Mouse (Mus musculus): ENCODE data around the gene Gadd45gip1. TPM values are rescaled to one million over a fixed set of nuclear protein-coding genes. Genes with fewer than 3 reads are reported as not detected.
A peak's percentile ranks its signal among the peaks of the same experiment; 100 is the strongest.

Gadd45gip1 gene
- polyA plus RNA-seq, 1 experiment from 2014 or later: 54.3 TPM

GRCm38 (mm10) chr8:84846094-84846721 is 14.9 kb downstream of the Gadd45gip1 start:
- Histone ChIP-seq H3K4me2 (ENCODE audit: low read length) (peak overlapping the region; percentile 73), H3K36me3 (ENCODE audit: insufficient read depth, low read length) (peaks cover 34% of the 10 kb centered on the region), H3K27ac (peak overlapping the region; percentile 74), H3K27me3 (ENCODE audit: insufficient read depth, low read length) (no peaks in the 10 kb centered on the region), H3K4me3 (replicated peaks; ENCODE audit: low read depth, low read length) (peak overlapping the region; percentile 74), H3K9ac (ENCODE audit: low read depth, low read length) (peak overlapping the region; percentile 82), H3K9me3 (replicated peaks; ENCODE audit: low read length) (no peaks in the 10 kb centered on the region), H3K4me1 (replicated peaks; ENCODE audit: insufficient read depth, low read length) (peaks cover 5% of the 10 kb centered on the region)
- DNase-seq (ENCODE audit: low spot score) (no peak), ATAC-seq (replicated peaks; ENCODE audit: low FRiP score, low read depth) (no peak)
- TF ChIP-seq CTCF (IDR thresholded peaks at IDR 0.05; ENCODE audit: low read depth): no peak
- WGBS: under 1% methylated on average over 30 of the region's 30 CpGs

- H3K9me3 ChIP-seq (replicated peaks; ENCODE audit: low read length): no peaks in the 10 kb centered on the region
- WGBS: under 1% methylated on average over 53 of the region's 55 CpGs
These were observed 15.6 kb downstream of the Gadd45gip1 start, which contains the start of gene Calr for GRCm38 (mm10) chr8:84846722-84847572. TSS of gene Calr (minus strand) at chr8:84846934.

GRCm38 (mm10) chr8:84847684-84848435 is 16.5 kb downstream of the Gadd45gip1 start:
- peak overlapping the region; percentile 73 for H3K27ac ChIP-seq
- DNase-seq (ENCODE audit: low spot score) (no peak), ATAC-seq (replicated peaks; ENCODE audit: low FRiP score, low read depth) (no peak)
- no peaks in the 10 kb centered on the region for H3K9me3 ChIP-seq (replicated peaks; ENCODE audit: low read length)
- H3K27me3 ChIP-seq (ENCODE audit: insufficient read depth, low read length): no peaks in the 10 kb centered on the region
- H3K4me3 ChIP-seq (replicated peaks; ENCODE audit: low read depth, low read length): peak overlapping the region; percentile 58; the same call in 1 of the 2 replicates
- peak overlapping the region; percentile 77 for H3K4me2 ChIP-seq (ENCODE audit: low read length)
- peak overlapping the region; percentile 70 for H3K9ac ChIP-seq (ENCODE audit: low read depth, low read length)
- no peak for TF ChIP-seq CTCF (IDR thresholded peaks at IDR 0.05; ENCODE audit: low read depth)
- H3K4me1 ChIP-seq (replicated peaks; ENCODE audit: insufficient read depth, low read length): peaks cover 5% of the 10 kb centered on the region
- 38% methylated on average over 6 of the region's 6 CpGs for WGBS
- peaks cover 21% of the 10 kb centered on the region for H3K36me3 ChIP-seq (ENCODE audit: insufficient read depth, low read length)

More at GRCm38 (mm10) chr8:84846722-84847572, 15.6 kb downstream of the Gadd45gip1 start, which contains the start of gene Calr:
- peaks cover 5% of the 10 kb centered on the region for H3K4me1 ChIP-seq (replicated peaks; ENCODE audit: insufficient read depth, low read length)
- H3K4me2 ChIP-seq (ENCODE audit: low read length): peak within 1 kb of the TSS; percentile 77
- ATAC-seq (replicated peaks; ENCODE audit: low FRiP score, low read depth): peak; percentile 99
- peak; percentile 41; the same call in 1 of the 2 replicates for TF ChIP-seq CTCF (IDR thresholded peaks at IDR 0.05; ENCODE audit: low read depth)
- peaks cover 28% of the 10 kb centered on the region for H3K36me3 ChIP-seq (ENCODE audit: insufficient read depth, low read length)
- peak within 1 kb of the TSS; percentile 74 for H3K27ac ChIP-seq
- peak within 1 kb of the TSS; percentile 74 for H3K4me3 ChIP-seq (replicated peaks; ENCODE audit: low read depth, low read length)
- H3K27me3 ChIP-seq (ENCODE audit: insufficient read depth, low read length): no peaks in the 10 kb centered on the region
- DNase-seq (ENCODE audit: low spot score): peak; percentile 100
- peak within 1 kb of the TSS; percentile 82 for H3K9ac ChIP-seq (ENCODE audit: low read depth, low read length)

GRCm38 (mm10) chr8:84856434-84856833 is 25.1 kb downstream of the Gadd45gip1 start:
- no peak overlapping the region for H3K4me3 ChIP-seq (replicated peaks; ENCODE audit: low read depth, low read length)
- H3K4me1 ChIP-seq (replicated peaks; ENCODE audit: insufficient read depth, low read length): 0 out of 2 replicates have a peak, but pooled peaks cover 6% of the 10 kb centered on the region
- no peaks in the 10 kb centered on the region for H3K27me3 ChIP-seq (ENCODE audit: insufficient read depth, low read length)
- no peak overlapping the region for H3K4me2 ChIP-seq (ENCODE audit: low read length)
- WGBS: 89% methylated on average over 3 of the region's 3 CpGs
- 0 out of 2 replicates have a peak, but pooled peaks cover 7% of the 10 kb centered on the region for H3K36me3 ChIP-seq (ENCODE audit: insufficient read depth, low read length)
- H3K27ac ChIP-seq: no peak overlapping the region
- DNase-seq (ENCODE audit: low spot score) (no peak), ATAC-seq (replicated peaks; ENCODE audit: low FRiP score, low read depth) (peak; percentile 10; the same call in 1 of the 2 replicates)
- no peak for TF ChIP-seq CTCF (IDR thresholded peaks at IDR 0.05; ENCODE audit: low read depth)
- H3K9ac ChIP-seq (ENCODE audit: low read depth, low read length): no peak overlapping the region
- no peaks in the 10 kb centered on the region for H3K9me3 ChIP-seq (replicated peaks; ENCODE audit: low read length)

GRCm38 (mm10) chr8:84856864-84857441 is 25.6 kb downstream of the Gadd45gip1 start, which contains the start of gene Farsa:
TSS of gene Farsa (plus strand) at chr8:84856989.
- TF ChIP-seq CTCF (IDR thresholded peaks at IDR 0.05; ENCODE audit: low read depth): no peak
- peak; percentile 89 for ATAC-seq (replicated peaks; ENCODE audit: low FRiP score, low read depth)
- H3K9ac ChIP-seq (ENCODE audit: low read depth, low read length): peak within 1 kb of the TSS; percentile 91
- peak within 1 kb of the TSS; percentile 84 for H3K4me2 ChIP-seq (ENCODE audit: low read length)
- H3K27ac ChIP-seq: peak within 1 kb of the TSS; percentile 82
- no peaks in the 10 kb centered on the region for H3K27me3 ChIP-seq (ENCODE audit: insufficient read depth, low read length)
- under 1% methylated on average over 39 of the region's 39 CpGs for WGBS
- H3K4me1 ChIP-seq (replicated peaks; ENCODE audit: insufficient read depth, low read length): 0 out of 2 replicates have a peak, but pooled peaks cover 6% of the 10 kb centered on the region
- 0 out of 2 replicates have a peak, but pooled peaks cover 12% of the 10 kb centered on the region for H3K36me3 ChIP-seq (ENCODE audit: insufficient read depth, low read length)
- peak within 1 kb of the TSS; percentile 84 for H3K4me3 ChIP-seq (replicated peaks; ENCODE audit: low read depth, low read length)
- peak; percentile 94 for DNase-seq (ENCODE audit: low spot score)
- H3K9me3 ChIP-seq (replicated peaks; ENCODE audit: low read length): no peaks in the 10 kb centered on the region

Data from kidney, postnatal 0 days (tissue).